Comparison of ENCODE assay signal across 10 mouse cellular contexts in genomic region chr11:16403627-16404026, GRCm38 (mm10).
A peak's percentile ranks its signal among the peaks of the same experiment; 100 is the strongest.
DNase-seq lines count a peak whose midpoint lies in the region; ATAC-seq and TF ChIP-seq lines count a peak whose summit lies in the region.
"Had no signal": no experiment of that assay in that cellular context is flagged by ENCODE, and none has a peak within 500 bp of the region (broad histone marks: within the 10 kb centered on the region; RNA-seq: fewer than 3 reads in every experiment).

No protein-coding gene starts in this region.

- no peak overlapping the region for H3K9ac ChIP-seq in embryonic facial prominence, embryonic 11.5 days (replicated peaks; ENCODE audit: low read length)
- H3K9ac ChIP-seq in lung, postnatal 0 days (replicated peaks; ENCODE audit: low read depth): no peak overlapping the region
- H3K9ac ChIP-seq in forebrain, postnatal 0 days: no peak overlapping the region
- H3K9ac ChIP-seq: limb, embryonic 13.5 days; midbrain, embryonic 12.5 days had no signal

- H3K4me2 ChIP-seq in embryonic facial prominence, embryonic 11.5 days (ENCODE audit: low read depth, low read length): no peak overlapping the region
- no peak overlapping the region for H3K4me2 ChIP-seq in lung, postnatal 0 days (replicated peaks; ENCODE audit: low read depth, low read length)
- no peak overlapping the region for H3K4me2 ChIP-seq in forebrain, postnatal 0 days (ENCODE audit: low read depth)
- H3K4me2 ChIP-seq: limb, embryonic 13.5 days; midbrain, embryonic 12.5 days had no signal

- H3K4me3 ChIP-seq in embryonic facial prominence, embryonic 11.5 days (ENCODE audit: low read depth, low read length): no peak overlapping the region
- no peak overlapping the region for H3K4me3 ChIP-seq in embryonic facial prominence, embryonic 10.5 days
- H3K4me3 ChIP-seq in lung, postnatal 0 days (ENCODE audit: low read depth, low read length): no peak overlapping the region
- no peak overlapping the region for H3K4me3 ChIP-seq in forebrain, postnatal 0 days (ENCODE audit: low read depth, low read length)
- H3K4me3 ChIP-seq: limb, embryonic 13.5 days; midbrain, embryonic 12.5 days had no signal

- H3K4me1 ChIP-seq in embryonic facial prominence, embryonic 11.5 days (ENCODE audit: control insufficient read depth, insufficient read depth, low read length): no peaks in the 10 kb centered on the region
- no peaks in the 10 kb centered on the region for H3K4me1 ChIP-seq in embryonic facial prominence, embryonic 10.5 days
- no peaks in the 10 kb centered on the region for H3K4me1 ChIP-seq in lung, postnatal 0 days (ENCODE audit: insufficient read depth, low read depth, low read length)
- H3K4me1 ChIP-seq in forebrain, postnatal 0 days (ENCODE audit: insufficient read depth): no peaks in the 10 kb centered on the region
- H3K4me1 ChIP-seq: limb, embryonic 13.5 days; midbrain, embryonic 12.5 days had no signal

- no peak overlapping the region for H3K27ac ChIP-seq in embryonic facial prominence, embryonic 11.5 days (replicated peaks; ENCODE audit: low read depth, low read length)
- H3K27ac ChIP-seq in embryonic facial prominence, embryonic 10.5 days (replicated peaks): no peak overlapping the region
- H3K27ac ChIP-seq in lung, postnatal 0 days (ENCODE audit: low read length): no peak overlapping the region
- H3K27ac ChIP-seq in forebrain, postnatal 0 days (ENCODE audit: low read depth, low read length): no peak overlapping the region
- H3K27ac ChIP-seq: limb, embryonic 13.5 days; midbrain, embryonic 12.5 days had no signal

- no peak for ATAC-seq in embryonic facial prominence, embryonic 11.5 days (replicated peaks; ENCODE audit: insufficient number of reproducible peaks, low FRiP score, low TSS enrichment, low read depth)
- ATAC-seq in lung, postnatal 0 days: no peak
- ATAC-seq in forebrain, postnatal 0 days: no peak
- no peak for ATAC-seq in megakaryocyte-erythroid progenitor cell, adult 5-6 weeks (replicated peaks; ENCODE audit: low FRiP score, low TSS enrichment, poor library complexity, severe bottlenecking)

- H3K36me3 ChIP-seq in embryonic facial prominence, embryonic 11.5 days (replicated peaks; ENCODE audit: control insufficient read depth, insufficient read depth, low read depth, low read length): no peaks in the 10 kb centered on the region
- no peaks in the 10 kb centered on the region for H3K36me3 ChIP-seq in embryonic facial prominence, embryonic 10.5 days (replicated peaks)
- H3K36me3 ChIP-seq in lung, postnatal 0 days (ENCODE audit: insufficient read depth, low read length): no peaks in the 10 kb centered on the region
- H3K36me3 ChIP-seq in forebrain, postnatal 0 days (ENCODE audit: insufficient read depth): no peaks in the 10 kb centered on the region
- H3K36me3 ChIP-seq: limb, embryonic 13.5 days; midbrain, embryonic 12.5 days had no signal

- DNase-seq in embryonic facial prominence, embryonic 11.5 days (ENCODE audit: low spot score): peak; percentile 2
- DNase-seq in embryonic facial prominence, embryonic 10.5 days (ENCODE audit: low spot score): no peak
- DNase-seq in lung, postnatal 0 days (ENCODE audit: low spot score): no peak
- DNase-seq in lung, postnatal 4 days: no peak
- DNase-seq in forebrain, postnatal 0 days: peak; percentile 14
- DNase-seq in right cerebral cortex, postnatal 4 days: peak; percentile 16
- DNase-seq in ovary, adult 18-20 months (ENCODE audit: low spot score): no peak

- WGBS in embryonic facial prominence, embryonic 11.5 days: 47% methylated on average over 2 of the region's 2 CpGs
- 51% methylated on average over 2 of the region's 2 CpGs for WGBS in embryonic facial prominence, embryonic 10.5 days
- 24% methylated on average over 2 of the region's 2 CpGs for WGBS in lung, postnatal 0 days
- WGBS in forebrain, postnatal 0 days: 58% methylated on average over 2 of the region's 2 CpGs

- H3K9me3 ChIP-seq in embryonic facial prominence, embryonic 11.5 days (replicated peaks; ENCODE audit: control insufficient read depth, low read length): no peaks in the 10 kb centered on the region
- H3K9me3 ChIP-seq in embryonic facial prominence, embryonic 10.5 days: no peaks in the 10 kb centered on the region
- H3K9me3 ChIP-seq in lung, postnatal 0 days (ENCODE audit: low read length): no peaks in the 10 kb centered on the region
- no peaks in the 10 kb centered on the region for H3K9me3 ChIP-seq in forebrain, postnatal 0 days (ENCODE audit: low read length)
- H3K9me3 ChIP-seq: limb, embryonic 13.5 days; midbrain, embryonic 12.5 days had no signal

- no peak for TF ChIP-seq EP300 in lung, postnatal 0 days (IDR thresholded peaks at IDR 0.05)

- no peaks in the 10 kb centered on the region for H3K27me3 ChIP-seq in embryonic facial prominence, embryonic 11.5 days (ENCODE audit: control insufficient read depth, insufficient read depth, low read length)
- no peaks in the 10 kb centered on the region for H3K27me3 ChIP-seq in embryonic facial prominence, embryonic 10.5 days (replicated peaks; ENCODE audit: low read depth, poor library complexity, severe bottlenecking)
- no peaks in the 10 kb centered on the region for H3K27me3 ChIP-seq in lung, postnatal 0 days (replicated peaks; ENCODE audit: insufficient read depth, low read length)
- H3K27me3 ChIP-seq in forebrain, postnatal 0 days (ENCODE audit: insufficient read depth, low read length): no peaks in the 10 kb centered on the region
- H3K27me3 ChIP-seq: limb, embryonic 13.5 days; midbrain, embryonic 12.5 days had no signal

- TF ChIP-seq CTCF in lung, postnatal 0 days (IDR thresholded peaks at IDR 0.05): peak; percentile 27; the same call in 1 of the 2 replicates
- TF ChIP-seq CTCF in forebrain, postnatal 0 days (IDR thresholded peaks at IDR 0.05; ENCODE audit: low read depth): peak; percentile 59

Comparison
In these comparisons a context has a peak if more than half of its experiments do, and no peak if none do; other contexts are left out.
1. DNase-seq: peak in embryonic facial prominence, embryonic 11.5 days (single experiment), forebrain, postnatal 0 days (single experiment) and right cerebral cortex, postnatal 4 days (single experiment); none in embryonic facial prominence, embryonic 10.5 days (single experiment), lung, postnatal 0 days (single experiment), lung, postnatal 4 days (0 of 2) and ovary, adult 18-20 months (single experiment).